Mouse (Mus musculus) layer of hippocampus, adult 9-10 months (tissue): ENCODE measurements at regions not wholly inside any gene's neighbourhood (a gene's known extent, or its start where the extent isn't known, plus 50 kb on each side); places are given as distances from the start of the nearest gene placed in this dataset.
A peak's percentile ranks its signal among the peaks of the same experiment; 100 is the strongest.
"Not testable (repeated sequence)": the region's sequence is repeated elsewhere in the genome, so short reads cannot be mapped to it uniquely, and the experiment has no call there.

Experiments used
- DNase-seq: peaks from one replicate; pipeline ENCODE4 v3.0.0; 2022; ENCODE audit warnings: low spot score

- no peak for DNase-seq
Measured at GRCm38 (mm10) chr8:116030966-116031365, 323.4 kb upstream of the Maf start.

- peak; percentile 2 for DNase-seq
Measured at GRCm38 (mm10) chr8:116025321-116025720, 317.7 kb upstream of the Maf start.

GRCm38 (mm10) chr8:116024811-116025210 is 317.2 kb upstream of the Maf start:
- no peak for DNase-seq

- no peak for DNase-seq
Measured at GRCm38 (mm10) chr8:116021691-116022090, 314.1 kb upstream of the Maf start.

- no peak for DNase-seq
Measured at GRCm38 (mm10) chr8:115995320-115995719, 287.7 kb upstream of the Maf start.

GRCm38 (mm10) chr8:115991989-115992388 is 284.4 kb upstream of the Maf start:
- no peak for DNase-seq

GRCm38 (mm10) chr8:115983397-115983796 is 275.8 kb upstream of the Maf start:
- no peak for DNase-seq

- no peak for DNase-seq
Measured at GRCm38 (mm10) chr8:115982326-115982725, 274.7 kb upstream of the Maf start.

- no peak for DNase-seq
Measured at GRCm38 (mm10) chr8:115981426-115981825, 273.8 kb upstream of the Maf start.

- DNase-seq: no peak
Measured at GRCm38 (mm10) chr8:115980616-115981015, 273.0 kb upstream of the Maf start.

GRCm38 (mm10) chr8:115977152-115977551 is 269.6 kb upstream of the Maf start:
- no peak for DNase-seq

- DNase-seq: no peak
Measured at GRCm38 (mm10) chr8:115974706-115975105, 267.1 kb upstream of the Maf start.

- DNase-seq: not testable (repeated sequence)
Measured at GRCm38 (mm10) chr8:115971351-115971750, 263.8 kb upstream of the Maf start.

- DNase-seq: no peak
Measured at GRCm38 (mm10) chr8:115968121-115968520, 260.5 kb upstream of the Maf start.

GRCm38 (mm10) chr8:115965981-115966380 is 258.4 kb upstream of the Maf start:
- DNase-seq: no peak

GRCm38 (mm10) chr8:115955371-115955770 is 247.8 kb upstream of the Maf start:
- DNase-seq: no peak

- no peak for DNase-seq
Measured at GRCm38 (mm10) chr8:115953783-115954470, 246.3 kb upstream of the Maf start.

GRCm38 (mm10) chr8:115952496-115952895 is 244.9 kb upstream of the Maf start:
- no peak for DNase-seq

- DNase-seq: no peak
Measured at GRCm38 (mm10) chr8:115948916-115949315, 241.3 kb upstream of the Maf start.

GRCm38 (mm10) chr8:115948036-115948435 is 240.4 kb upstream of the Maf start:
- DNase-seq: no peak

GRCm38 (mm10) chr8:115942731-115943509 is 235.3 kb upstream of the Maf start:
- no peak for DNase-seq

- no peak for DNase-seq
Measured at GRCm38 (mm10) chr8:115929472-115930210, 222.0 kb upstream of the Maf start.

GRCm38 (mm10) chr8:115921889-115922288 is 214.3 kb upstream of the Maf start:
- no peak for DNase-seq
